Mouse (Mus musculus): ENCODE measurements at regions not wholly inside any gene's neighbourhood (a gene's known extent, or its start where the extent isn't known, plus 50 kb on each side); places are given as distances from the start of the nearest gene placed in this dataset.

GRCm38 (mm10) chr13:53697954-53698353 is 225.1 kb upstream of the Msx2 start:
- DNase-seq, result no peak

DNA sequence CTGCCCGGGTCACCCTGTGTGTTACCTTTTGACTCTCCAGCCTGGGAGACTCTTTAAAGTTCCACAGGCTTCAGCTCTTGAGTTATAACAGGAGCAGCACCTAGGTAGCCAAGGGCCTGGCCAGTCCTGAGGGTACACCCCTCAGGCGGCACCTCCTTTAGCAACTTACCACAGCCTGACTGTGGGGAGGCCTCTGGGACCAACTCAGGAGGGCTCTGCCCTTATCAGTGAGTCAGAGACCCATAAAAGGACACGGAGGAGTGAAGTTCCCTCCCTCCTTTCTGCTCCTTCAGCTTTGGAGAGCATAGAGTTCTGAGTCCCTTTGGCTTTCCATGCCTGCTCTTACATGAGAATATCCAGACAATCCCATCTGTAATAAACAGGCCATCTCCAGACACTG is 222.5 kb upstream of the Msx2 start:
- no peak for DNase-seq

GRCm38 (mm10) chr13:53688934-53689333 is 216.1 kb upstream of the Msx2 start:
- no peak for DNase-seq

- peak; percentile 59 to 79 for DNase-seq
These were observed 215.6 kb upstream of the Msx2 start for GRCm38 (mm10) chr13:53688489-53688888.

DNA sequence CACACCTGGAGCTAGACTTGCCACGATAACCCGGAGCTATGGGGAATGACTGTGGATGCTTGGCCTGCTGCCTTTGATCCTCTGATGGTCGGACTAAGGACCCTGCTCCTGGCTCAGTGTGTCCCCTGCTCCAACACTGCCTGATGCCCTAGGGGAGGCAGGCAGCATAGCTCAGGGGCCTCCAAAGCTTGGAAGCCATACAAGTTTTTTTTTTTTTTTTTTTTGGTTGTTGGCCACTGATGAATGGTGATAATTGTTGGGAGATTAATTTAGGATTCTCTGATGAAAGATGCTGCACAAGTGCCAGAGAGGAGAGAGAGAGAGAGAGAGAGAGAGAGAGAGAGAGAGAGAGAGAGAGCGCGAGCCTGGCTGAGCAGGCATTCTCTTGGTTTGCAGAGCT is 211.6 kb upstream of the Msx2 start:
- DNase-seq, result no peak

GRCm38 (mm10) chr13:53677187-53677586 is 204.3 kb upstream of the Msx2 start:
- no peak for DNase-seq

- no peak for DNase-seq
These were observed 197.5 kb upstream of the Msx2 start for GRCm38 (mm10) chr13:53670361-53670760.

GRCm38 (mm10) chr13:53667518-53667917 is 194.6 kb upstream of the Msx2 start:
- no peak for DNase-seq

DNA sequence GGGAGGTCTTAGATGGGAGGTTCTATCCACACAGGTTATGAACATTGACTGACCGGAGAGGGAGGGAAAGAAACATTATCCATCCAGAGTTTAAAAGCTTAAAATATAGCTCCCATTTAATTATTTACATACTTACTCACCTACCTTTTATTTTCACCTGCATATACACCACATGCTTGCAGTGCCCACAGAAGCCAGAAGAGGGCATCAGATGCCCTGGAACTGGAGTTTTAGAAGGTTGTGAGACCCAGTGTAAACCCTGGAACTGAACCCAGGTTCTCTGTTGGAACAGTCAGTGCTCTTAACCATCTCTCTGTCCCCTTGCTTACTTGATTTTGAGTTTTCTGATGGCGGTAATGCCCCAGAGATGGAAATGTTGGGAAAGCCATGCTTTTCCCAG is 192.7 kb upstream of the Msx2 start:
- no peak for DNase-seq

- DNase-seq, result no peak
These were observed 191.9 kb upstream of the Msx2 start for GRCm38 (mm10) chr13:53664631-53665230.

DNA sequence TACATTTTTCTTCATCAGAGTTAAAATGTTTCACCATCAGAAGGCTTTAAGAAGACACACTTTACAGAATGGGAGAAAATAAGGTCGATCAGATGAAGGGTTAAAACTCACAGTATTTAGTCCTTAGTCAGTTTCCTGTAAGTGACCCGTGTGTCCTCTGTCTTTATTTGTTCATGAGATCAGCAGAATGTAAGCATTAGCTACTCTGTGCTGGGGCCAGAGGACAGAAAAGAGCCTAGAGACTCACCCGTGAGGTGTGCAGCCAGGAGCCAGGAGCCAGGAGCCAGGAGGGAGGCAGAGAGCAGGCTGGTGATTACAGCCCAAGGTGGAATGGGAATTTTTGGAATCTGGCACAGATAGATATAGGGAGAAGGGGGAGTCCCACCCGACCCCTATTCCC is 180.0 kb upstream of the Msx2 start:
- no peak for DNase-seq

DNA sequence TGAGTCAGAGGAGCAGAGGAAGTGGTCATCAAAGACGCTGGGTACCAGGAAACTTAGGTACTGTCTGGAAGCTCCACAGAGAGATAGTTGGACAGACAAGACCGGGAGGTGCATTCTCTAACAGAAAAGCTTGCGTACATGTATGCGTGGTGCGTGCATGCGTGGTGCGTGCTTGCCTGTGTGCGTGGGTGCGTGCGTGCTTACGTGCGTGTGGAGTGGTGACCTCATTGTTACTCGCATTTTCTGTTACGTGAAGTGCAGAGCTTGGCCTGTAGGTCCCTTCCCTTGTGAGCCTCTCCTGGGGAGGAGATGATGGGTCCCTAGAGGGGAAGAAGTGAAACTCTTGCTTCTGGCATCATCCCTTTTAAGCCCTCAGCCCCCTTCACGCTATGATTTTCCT is 175.5 kb upstream of the Msx2 start:
- no peak for DNase-seq

DNA sequence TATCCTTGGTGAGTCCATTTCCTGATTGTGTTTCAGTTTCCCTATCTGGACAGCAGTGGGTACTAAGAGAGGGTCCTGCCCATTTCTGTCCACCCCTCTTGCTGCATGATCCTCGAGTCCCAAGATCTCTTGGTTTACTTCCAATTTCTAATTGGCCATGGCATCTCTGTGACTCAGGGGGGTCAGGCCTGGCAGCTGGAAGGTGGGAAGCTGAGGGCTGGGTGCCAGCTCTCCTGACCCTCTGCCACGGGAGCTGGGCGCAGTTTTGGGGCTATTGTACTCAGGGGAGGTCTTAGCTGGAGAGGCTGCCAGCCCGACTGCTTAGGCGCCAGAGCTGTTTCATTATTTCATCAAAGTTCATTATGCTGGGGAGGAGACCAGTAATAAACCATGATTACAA is 169.7 kb upstream of the Msx2 start:
- no peak for DNase-seq

DNA sequence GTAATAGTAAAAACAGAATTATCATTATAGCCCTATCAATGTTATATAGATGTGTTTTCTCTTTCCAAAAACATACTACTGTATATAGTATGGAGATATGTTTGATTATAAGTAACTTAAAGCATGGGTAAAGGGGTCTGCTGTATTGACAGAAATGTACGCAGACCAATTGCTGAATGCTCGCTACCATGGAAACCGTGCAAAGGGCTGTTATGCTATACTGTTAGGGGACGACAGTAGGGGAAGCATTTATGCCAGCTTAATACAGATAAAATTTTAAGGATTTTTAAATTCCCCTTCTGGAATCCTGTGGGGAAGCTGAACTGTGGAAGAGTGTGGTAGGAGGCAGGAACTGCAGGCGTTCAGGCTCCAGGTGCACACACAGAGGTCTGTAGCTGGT is 166.7 kb upstream of the Msx2 start:
- no peak for DNase-seq

- DNase-seq, result peak in 1 of 2 experiments; percentile 36
These were observed 166.2 kb upstream of the Msx2 start for GRCm38 (mm10) chr13:53639115-53639514.

GRCm38 (mm10) chr13:53636011-53636410 is 163.1 kb upstream of the Msx2 start:
- DNase-seq, result no peak

DNA sequence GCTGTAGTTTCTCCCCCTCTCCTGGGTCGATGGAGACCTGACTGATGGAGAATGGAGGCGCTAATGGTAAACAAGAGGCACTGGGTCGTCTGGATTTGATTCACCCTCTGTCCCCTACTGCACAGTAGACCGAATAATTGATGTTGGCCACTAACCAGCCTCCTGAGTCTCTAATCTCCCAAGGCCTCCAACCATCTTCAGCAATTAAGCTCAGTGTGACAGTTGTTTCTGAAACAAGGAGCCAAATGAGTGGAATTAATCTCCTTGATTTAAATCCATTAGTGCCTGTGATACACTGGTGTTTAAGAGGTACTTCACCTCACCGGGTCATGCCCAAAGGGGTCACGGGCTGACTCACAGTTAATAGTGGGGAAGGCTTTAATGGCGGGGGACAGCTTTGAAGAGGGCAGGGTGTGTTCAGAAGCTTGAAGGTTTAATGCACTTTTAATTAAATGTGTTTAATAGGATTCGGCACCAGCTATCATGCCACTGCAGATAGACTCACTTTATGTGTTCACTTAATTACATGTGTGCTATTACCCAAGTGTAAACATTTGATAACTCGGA is 161.8 kb upstream of the Msx2 start:
- DNase-seq, result no peak

DNA sequence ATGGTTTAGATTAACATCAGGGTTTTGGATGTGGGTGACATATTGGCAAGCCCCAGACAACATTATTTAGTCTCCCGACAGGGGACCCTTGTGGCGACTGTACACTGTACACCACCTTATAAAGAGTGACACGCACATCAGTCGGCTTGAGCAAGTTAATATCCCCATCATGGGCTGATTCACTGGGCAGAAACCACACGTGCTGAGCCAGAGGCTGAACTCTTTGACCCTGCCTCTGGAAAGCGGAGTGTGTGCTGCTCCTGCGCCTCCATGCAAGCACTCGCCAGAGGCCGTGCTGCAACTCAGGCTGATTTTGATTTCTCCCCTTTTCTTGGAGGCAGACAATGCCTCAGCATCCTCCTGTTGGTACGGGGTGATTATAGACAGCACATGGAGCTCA is 125.2 kb upstream of the Msx2 start:
- DNase-seq, result no peak

DNA sequence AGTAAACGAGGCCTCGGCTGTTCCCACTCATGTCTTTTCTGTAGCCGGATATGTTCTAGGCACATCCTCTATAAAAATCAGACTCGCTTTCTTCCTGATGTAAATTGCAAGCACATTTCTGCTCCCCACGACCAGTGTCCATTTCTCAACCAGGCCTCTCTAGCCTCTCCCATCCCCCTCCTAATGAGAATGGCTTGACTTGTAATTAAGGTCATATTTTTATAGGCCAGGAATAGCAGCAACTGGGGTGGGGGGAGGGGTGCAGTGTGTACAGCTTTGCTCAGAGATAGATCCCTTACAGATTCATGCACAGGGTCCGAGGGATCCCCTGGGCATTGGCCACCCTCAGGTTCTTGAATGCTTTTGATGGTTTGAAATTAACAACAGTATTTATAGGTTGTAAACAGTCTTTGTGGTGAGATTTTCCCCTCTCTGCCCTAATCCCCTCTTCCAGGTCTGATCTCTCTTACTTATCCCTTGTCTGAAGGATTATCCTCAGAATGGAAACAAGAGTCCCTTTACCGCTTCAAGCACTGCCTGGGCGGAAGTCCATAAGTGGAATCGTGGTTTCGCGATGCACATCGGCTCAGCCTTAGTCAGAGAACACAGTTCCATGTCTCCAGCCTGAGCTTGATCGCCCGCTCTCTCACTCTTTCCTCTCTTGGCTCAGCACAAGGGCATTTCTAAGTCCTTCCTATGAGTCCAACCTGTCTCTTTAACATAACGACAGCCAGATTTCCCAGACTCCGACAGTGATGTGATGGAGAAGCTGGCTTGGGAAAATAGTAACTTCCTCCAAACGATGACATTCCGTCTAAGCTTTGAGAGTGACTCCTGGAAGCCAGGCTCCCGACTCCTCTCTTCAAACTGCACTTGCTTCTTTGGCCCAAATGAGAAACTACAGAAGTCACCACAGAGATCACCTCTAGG is 124.3 kb upstream of the Msx2 start:
- no peak for DNase-seq

DNA sequence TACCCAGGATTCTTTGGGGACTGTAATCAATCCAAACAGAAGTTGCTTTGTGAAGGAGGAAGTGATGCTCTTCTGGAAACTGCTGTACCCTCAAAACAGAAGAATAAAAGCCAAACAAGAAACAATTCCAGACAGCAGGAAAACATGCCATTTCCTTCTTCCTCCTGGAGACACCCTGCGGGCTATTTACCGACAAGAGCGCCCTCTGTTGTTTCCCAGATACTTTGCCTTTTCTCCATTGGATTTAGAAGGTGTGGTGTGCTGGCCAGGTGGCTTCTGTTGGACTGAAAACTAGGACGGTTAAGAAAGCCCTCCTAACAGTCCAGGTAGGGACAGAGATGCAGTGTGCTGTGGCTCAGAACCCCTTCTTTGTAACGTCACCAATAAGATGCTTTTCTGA is 119.9 kb upstream of the Msx2 start:
- peak in 1 of 2 experiments; percentile 3 for DNase-seq

- no peak for DNase-seq
These were observed 113.9 kb upstream of the Msx2 start for GRCm38 (mm10) chr13:53586771-53587170.

- no peak for DNase-seq
These were observed 111.7 kb upstream of the Msx2 start for GRCm38 (mm10) chr13:53584504-53585130.

GRCm38 (mm10) chr13:53553876-53554577 is 81.2 kb upstream of the Msx2 start:
- DNase-seq, result no peak
